Mouse (Mus musculus): Measurements from ENCODE around the gene Phf3.

Gene Phf3

DNA sequence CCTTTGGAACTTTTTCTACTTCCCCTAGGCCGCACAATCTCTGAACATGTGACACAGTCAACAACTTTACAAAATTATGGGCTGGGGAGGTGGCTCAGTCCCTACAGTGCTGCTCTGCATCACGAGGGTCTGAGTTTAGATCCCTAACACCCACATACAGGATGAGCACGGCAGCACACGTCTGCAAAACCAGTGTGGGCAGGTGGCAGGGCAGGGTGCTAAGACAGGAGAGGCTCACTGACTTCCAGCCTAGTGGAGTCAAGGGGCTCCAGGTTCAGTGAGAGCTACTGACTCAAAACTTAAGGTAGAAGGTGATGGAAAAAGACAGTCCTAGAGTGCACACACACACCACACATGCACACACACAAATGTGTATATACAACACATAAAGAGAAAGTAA, 40.9 kb downstream of the Phf3 start:
- peak; percentile 27 for DNase-seq (ENCODE audit: low read depth, low spot score)

DNA sequence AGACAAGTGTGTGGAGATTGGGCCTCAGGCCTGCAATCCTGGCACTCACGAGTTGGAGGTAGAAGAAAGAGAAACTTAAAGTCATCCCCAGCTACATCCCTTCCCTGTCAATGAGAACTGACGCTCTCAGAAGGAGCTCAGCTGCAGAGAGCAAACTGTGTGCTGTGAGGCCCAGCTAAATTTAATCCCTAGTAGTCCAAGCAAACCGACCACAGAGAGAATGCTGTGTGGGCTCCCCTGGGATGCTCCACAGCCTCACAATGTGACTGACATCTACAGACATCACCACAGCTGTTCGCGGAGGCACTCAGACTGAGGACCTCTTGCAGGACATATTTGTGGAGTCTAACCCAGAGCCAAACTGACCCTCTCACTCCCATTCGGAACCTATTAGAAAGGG, 54.3 kb downstream of the Phf3 start:
- DNase-seq (ENCODE audit: low read depth, low spot score): no peak

DNA sequence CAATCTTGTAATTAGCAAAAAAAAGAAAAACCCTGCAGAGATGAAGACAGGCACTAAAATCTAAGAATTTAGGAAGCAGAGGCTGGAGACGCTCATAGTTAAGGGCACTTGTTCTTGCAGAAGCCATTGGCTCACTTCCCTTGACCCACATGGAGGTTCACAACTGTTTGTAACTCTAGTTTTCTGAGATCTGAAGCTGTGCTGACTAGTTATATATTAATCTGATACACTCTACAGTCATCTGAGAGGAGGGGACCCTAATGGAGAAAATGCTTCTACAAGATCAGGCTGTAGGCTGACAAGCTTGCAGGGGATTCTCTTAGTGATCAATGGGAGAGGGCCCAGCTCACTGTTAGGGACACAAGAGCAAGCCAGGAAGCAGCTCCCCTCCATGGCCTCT, 58.1 kb downstream of the Phf3 start:
- DNase-seq (ENCODE audit: low read depth, low spot score): no peak

DNA sequence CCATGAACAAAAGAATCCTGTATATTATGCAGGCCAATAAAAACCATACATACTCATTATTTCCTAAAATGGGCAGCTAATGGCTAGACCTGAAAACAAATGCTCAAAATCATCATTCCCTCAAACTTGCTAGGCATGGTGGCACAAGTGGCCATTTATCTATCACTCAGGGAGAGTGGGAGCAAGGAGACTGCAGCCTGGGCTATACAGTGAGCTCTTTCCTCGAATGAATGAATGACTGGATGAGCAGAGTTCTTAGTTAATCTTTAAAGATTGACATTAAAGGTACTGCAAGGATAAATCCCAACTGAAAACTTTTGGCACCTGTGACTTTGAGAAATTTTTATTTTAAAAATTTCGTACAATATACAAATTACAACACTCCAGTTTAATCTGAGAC, 58.7 kb downstream of the Phf3 start:
- no peak for DNase-seq (ENCODE audit: low read depth, low spot score)

DNA sequence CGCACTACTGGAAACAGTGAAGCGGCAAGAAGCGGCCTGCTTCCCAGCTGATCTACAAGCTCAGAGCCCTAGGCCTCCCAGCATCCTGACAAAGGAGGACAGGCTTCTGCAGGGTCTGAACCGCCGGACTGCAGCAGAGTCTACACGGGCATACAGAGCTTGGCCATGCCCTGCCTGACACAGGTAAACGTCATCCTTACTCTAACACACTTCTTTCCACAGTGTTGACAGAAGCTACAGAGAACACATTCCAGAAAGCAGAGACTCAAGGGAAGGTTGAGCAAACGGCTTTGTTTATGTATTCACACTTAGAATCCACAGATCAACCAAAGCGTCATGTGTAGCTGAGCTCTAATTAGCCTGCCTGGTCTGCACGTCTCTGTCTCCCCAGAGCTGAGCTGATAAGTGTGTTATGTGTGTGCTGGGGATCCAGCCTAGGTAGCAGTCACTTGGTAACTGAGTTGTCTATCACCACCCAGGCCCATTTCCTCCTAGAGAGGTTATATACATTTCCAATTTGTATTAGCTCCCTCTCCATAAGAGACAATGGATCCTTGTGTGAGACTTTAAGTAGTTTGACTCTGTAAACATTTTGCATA, 65.5 kb downstream of the Phf3 start:
- no peak for DNase-seq (ENCODE audit: low read depth, low spot score)

DNA sequence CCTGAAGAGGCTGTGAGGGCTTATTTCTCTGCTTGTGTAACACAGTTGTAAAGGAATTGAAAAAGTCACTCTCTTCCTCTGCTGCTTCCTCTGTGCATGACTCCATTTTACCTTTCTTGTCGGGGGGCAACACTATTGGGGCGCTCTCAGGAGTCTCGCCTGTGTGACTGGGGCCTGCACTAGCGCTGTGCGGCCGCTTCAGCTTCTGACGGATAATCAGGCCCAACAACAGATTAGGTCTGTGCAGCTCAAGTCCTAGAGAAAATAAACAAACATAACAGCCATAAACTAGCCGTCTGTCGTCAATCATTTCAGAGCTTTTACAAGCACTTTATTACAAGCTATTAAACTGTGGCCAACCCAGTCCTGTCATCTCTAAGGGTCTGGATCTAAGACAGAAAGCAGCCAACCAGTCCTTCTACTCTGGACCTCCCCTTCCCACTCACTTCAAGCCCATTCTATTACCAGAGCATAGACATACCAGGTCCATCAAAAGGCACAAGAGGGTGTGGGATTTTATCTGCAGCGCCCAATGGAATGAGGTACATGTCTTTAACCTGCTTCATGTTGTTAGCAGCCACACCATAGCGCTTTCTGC, 67.9 kb downstream of the Phf3 start:
- no peak for DNase-seq (ENCODE audit: low read depth, low spot score)

DNA sequence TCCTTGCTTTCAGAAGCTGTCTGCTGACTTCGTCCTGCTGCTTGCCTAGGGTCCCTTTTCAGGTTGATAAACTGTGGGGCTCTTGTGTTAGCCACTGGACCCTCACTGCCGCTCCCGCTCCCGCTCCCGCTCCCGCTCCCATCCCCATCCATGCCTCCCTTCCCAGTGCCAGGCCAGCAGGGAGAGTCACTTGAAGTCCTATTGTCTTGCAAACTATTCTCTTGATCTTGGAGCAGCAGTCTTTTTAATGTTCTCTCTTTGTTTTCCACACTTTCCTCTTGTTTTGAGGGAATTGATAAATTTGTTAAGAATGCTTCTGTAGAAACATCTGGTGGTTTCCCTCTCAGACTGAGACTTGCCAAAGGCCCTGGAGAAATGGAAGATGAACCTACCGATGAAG, 68.8 kb downstream of the Phf3 start:
- DNase-seq (ENCODE audit: low read depth, low spot score): no peak

DNA sequence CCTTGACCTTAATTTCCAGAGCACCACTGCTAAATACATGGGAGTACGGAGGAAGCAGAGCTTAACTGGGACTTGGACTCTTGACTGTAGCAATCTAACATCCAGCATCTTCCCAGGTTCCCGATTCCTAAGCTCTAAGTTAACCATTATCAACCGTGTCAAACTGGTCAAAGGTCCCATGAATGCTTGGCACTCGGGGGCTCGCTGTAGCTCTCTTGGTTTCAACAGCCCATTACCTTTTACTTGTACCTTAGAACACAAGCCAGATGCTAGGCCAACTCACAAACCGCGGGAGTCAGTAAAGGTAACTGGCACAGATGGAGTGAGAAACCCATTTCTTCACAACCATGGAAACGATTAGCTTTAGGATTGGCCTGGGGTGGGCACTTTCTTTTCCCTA, 71.8 kb downstream of the Phf3 start:
- DNase-seq (ENCODE audit: low read depth, low spot score): no peak

DNA sequence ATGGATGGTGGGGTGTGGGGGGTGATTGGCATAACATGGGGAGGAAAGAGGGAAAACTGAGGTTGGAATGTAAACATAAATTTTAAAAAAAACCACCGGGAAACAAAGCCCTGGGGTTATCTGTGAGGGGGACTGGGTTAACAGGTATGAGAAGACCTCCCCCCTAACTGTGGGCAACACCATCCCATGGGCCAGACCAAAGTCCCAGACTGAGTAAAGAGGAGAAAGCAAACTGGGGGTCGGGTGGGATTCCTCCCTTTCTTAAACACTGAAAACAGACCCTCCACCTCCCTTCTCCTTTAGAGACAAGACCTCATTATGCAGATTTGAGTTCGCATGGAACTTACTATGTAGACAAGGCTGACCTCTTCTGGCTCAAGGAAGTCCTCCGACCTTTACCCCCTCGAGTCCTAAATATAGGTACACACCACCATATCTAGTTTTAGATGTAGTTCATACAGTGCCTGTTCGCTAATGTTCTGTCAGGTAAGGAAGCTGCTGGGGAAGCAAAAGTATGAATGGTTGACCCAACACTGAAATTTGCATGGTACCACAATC, 74.4 kb downstream of the Phf3 start:
- no peak for DNase-seq (ENCODE audit: low read depth, low spot score)

DNA sequence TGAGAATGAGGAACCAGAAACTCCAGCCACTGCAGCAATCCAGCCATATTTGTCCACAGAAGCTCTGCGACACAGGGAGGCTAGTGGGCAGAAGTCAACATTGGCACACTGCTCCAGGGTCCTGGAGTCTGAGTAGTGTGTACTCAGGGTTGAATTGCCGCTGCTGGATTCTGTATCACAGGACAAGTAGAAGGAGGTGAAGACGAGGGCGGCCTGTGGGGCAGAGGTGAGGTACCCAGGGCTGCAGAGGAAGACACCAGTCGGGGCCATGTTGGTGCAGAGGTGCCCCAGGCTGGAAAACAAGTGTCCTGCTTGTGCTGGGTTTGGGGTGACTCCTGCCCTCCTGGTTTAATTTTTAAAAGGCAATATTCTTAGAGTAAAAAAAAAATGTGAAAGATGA, 79.1 kb downstream of the Phf3 start:
- no peak for DNase-seq (ENCODE audit: low read depth, low spot score)

DNA sequence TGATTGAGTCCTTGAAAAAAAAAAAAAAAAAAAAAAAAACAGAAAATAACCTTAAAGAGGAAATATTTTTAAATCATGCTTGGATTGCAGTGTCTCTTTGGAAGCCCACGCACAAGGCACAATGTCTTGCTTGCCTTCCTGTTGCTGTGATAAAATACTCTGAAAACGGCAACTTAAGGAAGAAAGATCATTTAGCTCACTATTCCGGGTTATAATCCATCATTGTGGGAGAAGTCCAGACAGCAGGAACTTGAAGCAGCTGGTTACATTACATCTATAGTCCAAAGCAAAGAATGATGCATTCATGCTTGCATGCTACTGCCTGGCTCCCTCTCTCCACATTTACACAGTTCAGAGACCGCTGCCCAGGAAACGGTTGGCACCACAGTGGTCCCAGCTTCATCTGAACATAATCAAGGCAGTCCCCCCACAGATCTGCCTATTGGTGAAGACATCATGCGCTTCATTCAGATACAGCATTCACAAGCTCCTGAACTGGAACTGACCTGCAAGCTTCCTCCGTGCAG, 80.3 kb downstream of the Phf3 start:
- peak; percentile 52 for DNase-seq (ENCODE audit: low read depth, low spot score)

DNA sequence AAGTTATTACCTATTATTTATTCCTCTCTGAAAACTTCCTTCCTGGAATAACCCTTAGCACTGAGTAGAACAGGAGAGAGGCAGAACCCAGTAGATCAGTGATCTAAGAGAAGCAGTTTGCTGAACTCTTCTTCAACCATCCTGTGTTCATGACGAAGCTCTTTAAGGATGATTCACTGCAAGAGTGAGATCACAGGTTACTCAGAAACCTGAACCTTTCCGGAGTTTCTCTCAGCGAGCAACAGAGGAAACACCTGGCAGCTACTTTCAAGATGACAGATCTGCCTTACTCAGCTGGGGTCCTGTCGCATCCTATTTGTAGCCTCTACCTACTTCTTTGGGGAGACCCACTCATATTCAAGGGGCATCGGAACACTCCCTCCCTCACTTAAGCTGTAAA, 80.8 kb downstream of the Phf3 start:
- peak; percentile 47 for DNase-seq (ENCODE audit: low read depth, low spot score)

DNA sequence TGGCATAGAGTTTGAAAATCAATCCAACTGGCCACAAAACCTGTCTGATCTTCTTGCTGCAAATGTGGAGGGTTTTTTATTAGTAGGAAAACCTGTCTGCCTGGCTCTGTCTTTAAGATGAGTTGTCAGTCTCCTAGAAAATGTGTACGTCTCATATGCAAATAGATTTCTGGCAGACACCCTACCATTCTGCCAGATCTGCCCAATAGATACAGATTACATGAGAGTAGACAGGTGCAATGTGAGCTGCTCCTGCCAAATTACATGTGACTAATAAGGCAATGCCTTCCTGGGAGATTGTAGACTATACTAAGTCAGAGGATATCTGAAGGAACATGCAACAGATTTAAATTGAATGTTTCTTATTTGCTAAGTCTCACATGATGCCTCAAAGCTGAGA, 83.5 kb downstream of the Phf3 start:
- peak; percentile 16 for DNase-seq (ENCODE audit: low read depth, low spot score)

DNA sequence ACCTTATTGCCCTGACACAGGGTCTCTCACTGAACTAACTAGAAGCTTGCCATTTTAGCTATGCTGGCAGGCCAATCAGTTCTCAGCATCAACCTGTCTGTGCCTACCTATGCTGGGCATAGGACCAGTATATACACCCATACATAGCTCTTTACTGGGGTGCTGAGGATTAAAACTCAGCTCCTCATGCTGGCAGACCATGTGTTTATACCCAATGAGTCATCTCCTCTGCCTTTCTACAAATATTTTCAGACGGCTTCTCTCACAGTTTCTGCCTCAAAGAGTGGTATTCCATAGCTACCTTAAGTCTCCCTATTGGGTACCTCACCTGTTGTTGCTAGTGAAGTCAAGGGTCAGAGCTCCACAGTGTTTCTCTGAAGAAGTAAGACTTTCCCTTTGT, 84.0 kb downstream of the Phf3 start:
- no peak for DNase-seq (ENCODE audit: low read depth, low spot score)

DNA sequence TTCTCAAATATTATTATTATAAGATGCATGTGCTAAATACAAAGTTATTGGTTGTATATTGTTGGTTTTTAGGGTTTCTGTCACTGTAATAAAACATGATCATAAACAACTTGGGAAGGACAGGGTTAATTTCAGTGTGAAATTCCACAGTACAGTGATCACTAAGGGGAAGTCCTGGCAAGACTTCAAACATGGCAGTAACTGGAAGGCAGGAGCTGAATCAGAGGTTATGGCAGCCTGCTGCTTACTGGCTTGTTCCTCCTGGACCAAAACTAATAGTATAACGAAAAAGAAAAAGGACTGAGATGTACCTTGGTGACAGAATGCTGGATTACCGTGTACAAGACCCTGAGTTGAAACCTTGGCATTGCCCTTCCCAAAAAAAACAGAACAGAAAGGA, 84.7 kb downstream of the Phf3 start:
- no peak for DNase-seq (ENCODE audit: low read depth, low spot score)

DNA sequence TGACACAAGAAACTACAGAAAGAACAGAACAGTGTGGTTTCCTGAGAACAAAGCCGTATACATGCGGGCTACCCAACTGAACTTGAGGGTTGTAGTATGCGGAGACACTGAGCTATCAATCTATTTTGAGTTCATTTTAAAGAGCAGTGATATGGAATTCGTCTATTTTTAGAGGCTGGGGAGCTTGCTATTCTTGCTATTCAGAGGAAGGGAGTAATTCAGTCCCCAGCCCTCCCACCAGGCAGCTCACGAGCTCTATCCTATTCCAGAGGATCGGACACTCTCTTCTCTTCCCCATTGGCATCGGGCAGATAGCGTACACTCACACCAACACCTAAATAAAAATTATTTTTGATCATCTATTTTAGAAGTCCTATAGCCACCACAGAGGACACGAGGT, 87.1 kb downstream of the Phf3 start:
- DNase-seq (ENCODE audit: low read depth, low spot score): no peak

DNA sequence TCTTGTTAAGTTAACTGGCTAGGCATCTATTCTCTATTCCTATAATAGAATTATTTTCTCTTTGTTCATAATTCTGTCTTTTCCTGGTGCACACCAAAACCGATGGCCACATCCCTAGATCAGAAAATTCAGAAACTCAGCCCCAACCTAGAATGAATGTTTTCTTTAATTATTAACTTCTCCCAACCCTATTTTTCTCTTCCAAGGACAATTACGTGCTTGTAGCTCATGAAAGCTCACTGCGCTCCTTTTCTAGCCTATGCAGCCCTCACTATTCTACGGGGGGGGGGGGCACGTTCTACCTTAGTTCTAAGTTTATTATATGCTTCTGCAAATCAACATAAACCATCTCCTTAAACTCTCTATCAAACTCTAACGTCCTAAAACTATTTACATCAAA, 90.0 kb downstream of the Phf3 start:
- no peak for DNase-seq (ENCODE audit: low read depth, low spot score)

DNA sequence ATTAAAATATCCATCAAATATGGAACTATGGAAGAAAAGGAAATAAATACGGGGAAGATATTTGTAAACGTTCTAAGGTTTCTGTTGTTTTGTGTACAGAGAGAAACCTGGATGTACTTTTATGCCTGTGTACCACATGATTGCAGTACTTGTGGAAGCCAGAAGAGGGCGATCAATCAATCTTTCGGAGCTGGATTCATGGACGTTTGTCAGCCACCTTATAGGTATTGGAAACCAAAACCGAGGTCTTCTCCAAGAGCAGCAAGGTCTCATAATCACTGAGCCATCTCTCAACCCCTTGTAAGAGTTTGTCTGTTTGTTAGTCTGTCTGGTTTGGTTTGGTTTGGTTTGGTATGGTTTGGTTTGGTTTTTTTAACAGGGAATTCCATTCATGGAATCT, 93.4 kb downstream of the Phf3 start:
- DNase-seq (ENCODE audit: low read depth, low spot score): no peak

DNA sequence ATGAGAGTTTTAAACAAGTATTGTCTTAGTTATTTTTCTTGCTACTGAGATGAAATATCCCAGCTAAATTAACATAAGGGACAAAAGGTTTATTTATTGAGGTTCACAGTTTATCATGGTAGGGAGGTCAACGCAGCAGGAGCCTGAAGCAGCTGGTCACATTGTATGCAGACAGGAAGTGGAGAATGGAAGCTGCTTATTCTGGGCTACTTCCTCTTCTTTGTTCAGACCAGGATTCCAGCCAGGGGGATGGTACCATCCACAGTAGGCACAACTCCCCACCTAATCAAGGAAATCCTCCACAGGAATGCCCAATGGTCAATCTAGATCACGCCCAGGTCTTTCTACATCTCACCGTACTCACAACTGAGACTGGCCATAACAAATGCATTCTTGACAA, 94.2 kb downstream of the Phf3 start:
- DNase-seq (ENCODE audit: low read depth, low spot score): no peak

DNA sequence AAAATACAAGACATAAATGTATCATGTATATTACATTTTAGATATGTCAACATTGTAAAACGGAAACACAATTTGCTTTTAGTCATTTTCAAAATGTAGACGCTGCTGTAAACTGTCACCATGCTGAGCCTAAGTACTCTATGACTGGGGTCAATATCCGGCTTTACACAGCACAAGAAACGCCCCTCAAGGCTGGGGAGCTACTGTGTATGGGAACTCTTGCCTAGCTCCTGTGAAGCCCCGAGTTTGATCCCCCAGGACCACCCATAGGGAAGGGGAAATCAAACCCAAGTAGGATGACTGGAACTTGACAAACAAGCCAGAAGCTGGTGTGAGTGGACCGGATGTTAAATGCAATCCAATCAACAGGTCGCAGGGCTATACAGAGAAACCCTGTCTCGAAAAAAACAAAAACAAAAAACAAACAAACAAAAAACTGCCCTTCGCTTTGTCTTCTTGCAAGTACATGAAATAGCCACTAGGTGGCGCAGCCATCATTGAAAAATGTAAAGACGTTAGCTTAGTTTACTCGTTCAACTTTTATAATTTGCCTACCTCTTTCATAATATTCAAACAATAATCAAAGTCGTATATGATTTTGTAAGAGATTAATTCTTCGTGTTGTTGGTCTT, 95.2 kb downstream of the Phf3 start:
- peak; percentile 58 for DNase-seq (ENCODE audit: low read depth, low spot score)

DNA sequence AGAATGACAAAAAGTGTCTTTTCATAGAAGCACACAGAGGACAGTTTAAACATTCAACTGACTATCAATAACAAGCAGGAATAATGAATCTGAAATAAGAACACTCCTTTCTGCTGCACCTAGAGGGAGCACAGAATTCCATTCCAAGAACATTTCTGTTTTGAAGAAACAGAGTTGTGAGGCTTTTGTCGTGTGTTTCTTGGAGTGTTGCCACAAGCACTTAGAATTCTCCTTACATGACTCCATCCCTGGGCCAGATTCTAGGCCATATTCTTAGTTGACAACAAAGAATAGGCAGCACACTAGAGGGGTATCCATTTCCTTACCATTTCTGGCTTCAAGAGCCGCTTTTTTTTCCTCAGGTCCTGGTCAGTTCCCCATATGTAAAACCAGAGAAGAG, 97.5 kb downstream of the Phf3 start:
- peak; percentile 34 for DNase-seq (ENCODE audit: low read depth, low spot score)

DNA sequence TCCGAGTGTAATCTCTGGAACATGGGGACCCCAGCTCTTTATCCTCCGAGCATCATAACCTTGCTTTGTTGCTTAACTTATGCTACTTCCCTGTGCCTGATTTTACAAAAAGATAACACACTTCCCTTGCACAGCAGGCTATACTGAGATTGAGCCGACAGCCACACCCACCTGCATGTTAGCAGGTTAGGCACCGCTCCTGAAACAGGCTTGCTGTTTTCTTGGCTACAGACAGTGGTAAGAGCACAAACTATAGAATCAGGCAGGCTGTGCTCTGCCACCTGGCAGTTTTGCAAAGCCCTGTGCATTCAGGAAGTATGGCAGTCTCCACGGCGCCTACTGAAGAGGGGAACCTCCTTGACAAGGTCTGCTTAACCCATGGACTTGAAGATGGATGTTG, 100.1 kb downstream of the Phf3 start:
- DNase-seq (ENCODE audit: low read depth, low spot score): peak; percentile 39

DNA sequence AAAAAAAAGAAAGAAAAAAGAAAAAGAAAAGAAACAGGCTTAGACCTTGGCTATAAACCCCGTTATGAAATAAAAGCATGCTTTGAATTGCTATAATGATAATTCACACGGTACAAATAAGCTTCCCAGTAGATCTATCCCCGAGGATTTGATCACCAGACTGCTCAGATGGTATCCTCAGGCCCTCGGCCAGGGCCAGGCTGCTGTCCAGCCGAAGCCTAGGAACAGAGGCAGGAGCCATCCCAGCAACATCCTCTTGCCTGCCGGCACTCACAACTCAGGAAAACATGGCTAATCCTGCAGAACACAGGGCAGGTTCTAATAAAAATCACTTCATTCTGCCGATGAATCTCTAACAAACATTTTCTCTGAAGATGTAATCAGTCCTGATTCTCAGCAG, 100.9 kb downstream of the Phf3 start:
- no peak for DNase-seq (ENCODE audit: low read depth, low spot score)

Measured in brain, adult 2 months (tissue).